Mouse (Mus musculus): ENCODE measurements at regions not wholly inside any gene's neighbourhood (a gene's known extent, or its start where the extent isn't known, plus 50 kb on each side); places are given as distances from the start of the nearest gene placed in this dataset.

DNA sequence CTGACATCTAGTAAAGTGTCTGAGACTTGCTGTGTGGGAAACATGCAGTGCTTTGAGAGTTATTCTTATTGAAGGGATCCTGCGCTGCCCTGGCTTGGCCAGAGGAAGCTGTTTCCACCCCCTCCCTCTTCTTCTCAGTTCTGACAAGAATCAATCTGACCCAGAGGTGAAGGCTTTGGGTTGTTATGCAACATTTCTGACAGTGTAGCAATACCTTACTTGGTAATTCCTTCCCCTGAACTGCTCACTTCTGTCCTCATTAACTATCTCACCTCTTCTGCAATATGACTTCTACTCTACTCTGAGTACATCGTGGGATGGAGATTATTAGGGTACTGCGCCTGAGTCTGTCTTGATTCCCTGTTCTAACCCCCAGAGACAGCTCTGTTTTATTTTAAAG is 586.8 kb upstream of the Nrsn1 start:
- no peak for DNase-seq

- DNase-seq: no peak
These were observed 586.2 kb upstream of the Nrsn1 start for GRCm38 (mm10) chr13:25856549-25856948.

- no peak for DNase-seq
These were observed 577.9 kb upstream of the Nrsn1 start for GRCm38 (mm10) chr13:25848156-25848555.

- no peak for DNase-seq
These were observed 567.9 kb upstream of the Nrsn1 start for GRCm38 (mm10) chr13:25838237-25838636.

GRCm38 (mm10) chr13:25829146-25829924 is 559.0 kb upstream of the Nrsn1 start:
- no peak for DNase-seq

- no peak for DNase-seq
These were observed 538.4 kb upstream of the Nrsn1 start for GRCm38 (mm10) chr13:25808564-25809253.

DNA sequence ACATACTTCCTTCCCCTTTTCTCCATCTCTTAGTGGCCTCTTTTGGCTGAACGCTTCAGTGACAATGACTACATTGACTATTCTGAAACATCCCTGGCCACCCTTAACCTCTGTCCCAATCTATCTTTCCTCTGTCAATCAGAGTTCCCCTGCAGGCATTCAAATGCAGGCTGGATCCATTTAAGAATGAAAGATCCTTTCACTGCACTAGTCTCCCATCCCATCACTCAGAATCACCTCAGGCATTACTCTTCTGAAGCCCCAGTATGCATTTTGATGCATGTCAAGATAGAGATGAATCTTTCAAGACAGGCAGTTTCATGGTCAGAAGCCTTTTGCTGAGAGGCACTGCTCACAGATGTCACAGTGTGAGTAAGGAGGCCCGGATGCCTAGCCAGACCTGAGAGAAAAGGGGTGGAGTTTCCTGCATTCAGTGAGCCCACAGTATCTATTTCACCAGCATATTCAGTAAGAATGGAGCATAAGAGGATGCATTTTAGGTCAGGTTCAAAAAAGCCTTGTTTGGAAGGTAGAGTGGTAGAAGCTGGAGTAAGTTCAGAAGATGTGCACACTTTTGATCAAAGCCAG is 523.0 kb upstream of the Nrsn1 start:
- no peak for DNase-seq

DNA sequence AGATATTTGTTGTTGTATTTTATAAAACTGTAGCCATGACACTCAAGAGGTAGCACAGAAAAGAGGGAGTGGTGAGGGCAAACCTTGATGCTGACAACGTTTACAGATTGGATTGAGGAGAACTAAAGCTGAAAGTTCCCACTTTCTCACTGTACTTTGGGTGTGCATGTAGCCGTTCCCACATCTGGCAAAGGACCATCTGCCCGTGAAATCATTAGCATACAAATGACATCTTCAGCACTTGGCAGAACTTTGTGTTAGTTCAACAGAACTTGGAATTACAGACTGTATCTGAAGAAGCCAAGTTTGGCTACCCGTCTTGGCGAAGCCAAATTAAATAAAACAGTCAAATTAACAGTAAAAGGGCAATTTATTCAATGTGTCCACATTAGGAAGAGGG is 510.9 kb upstream of the Nrsn1 start:
- DNase-seq: peak; percentile 30

- DNase-seq: no peak
These were observed 507.4 kb upstream of the Nrsn1 start for GRCm38 (mm10) chr13:25777706-25778105.

GRCm38 (mm10) chr13:25774586-25775182 is 504.4 kb upstream of the Nrsn1 start:
- no peak for DNase-seq

DNA sequence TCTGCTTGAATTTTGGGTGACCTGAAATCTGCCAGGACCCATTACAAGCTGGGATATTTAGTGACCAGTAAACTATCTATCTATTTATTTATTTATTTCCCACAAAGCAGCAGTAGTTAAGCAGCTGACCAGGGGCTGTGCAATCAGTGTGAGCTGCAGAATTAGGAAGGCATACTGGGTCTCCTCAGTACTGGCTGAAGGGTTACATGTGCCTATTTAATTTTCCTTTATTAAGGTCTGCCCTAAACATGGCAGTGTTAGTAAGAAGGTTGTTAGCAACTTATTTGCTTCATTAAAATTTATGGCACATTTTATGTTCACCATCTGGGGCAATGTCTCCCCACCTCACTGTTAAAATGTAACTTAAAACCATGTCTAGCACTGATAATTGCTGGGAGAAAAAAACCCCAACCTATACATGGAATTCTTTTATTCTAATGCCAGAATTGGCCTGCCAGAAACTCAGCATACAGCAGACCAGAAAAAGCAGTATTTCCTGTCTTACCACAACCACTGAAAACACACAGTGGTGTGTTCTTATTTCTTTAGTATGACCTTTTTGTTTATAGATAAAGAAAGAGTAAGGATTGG is 484.3 kb upstream of the Nrsn1 start:
- DNase-seq: no peak

DNA sequence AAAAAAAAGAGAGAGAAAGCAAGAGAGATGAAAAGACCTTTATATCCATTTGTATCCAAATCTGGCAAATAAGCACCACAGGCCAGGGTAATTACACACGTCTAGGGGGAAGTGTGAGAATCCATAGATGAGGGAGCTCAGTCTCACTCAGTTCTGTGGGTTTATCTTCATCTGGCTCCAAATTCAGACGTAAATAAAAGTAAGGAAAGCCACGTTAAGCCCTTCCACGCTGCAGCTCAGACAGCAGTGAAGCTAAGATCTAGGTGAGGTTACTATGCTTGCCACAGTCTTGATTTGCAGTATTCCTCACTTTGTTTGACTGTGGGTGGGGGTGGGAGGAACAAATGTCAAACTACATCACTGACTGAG is 481.1 kb upstream of the Nrsn1 start:
- DNase-seq: no peak

GRCm38 (mm10) chr13:25750460-25751408 is 480.4 kb upstream of the Nrsn1 start:
- no peak for DNase-seq

- no peak for DNase-seq
These were observed 468.3 kb upstream of the Nrsn1 start for GRCm38 (mm10) chr13:25738601-25739000.

DNA sequence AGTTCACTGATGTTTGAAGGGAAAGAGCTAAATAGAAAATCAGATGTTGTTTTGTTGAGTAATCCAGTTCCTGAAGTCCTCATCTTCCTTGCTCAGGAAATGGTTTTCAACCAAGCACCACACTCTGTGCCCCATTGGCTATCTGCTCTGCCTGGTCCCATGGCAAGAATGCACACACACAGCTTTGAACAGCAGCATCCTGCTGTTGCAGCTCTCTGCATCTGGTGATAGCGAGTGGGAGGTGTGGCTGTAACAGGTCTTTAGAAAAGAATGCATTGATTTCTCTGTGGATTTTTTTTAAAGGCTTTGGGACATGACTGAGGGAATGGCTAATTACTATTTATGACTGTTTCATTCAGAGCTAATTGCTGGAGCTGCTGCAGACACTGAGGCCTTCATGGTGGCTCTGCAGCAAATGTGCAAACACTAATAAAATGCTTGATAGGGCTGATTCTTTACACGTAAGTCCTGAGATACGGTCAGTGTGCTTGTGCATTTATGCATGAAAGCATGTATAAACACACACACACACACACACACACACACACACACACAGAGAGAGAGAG is 459.1 kb upstream of the Nrsn1 start:
- no peak for DNase-seq

DNA sequence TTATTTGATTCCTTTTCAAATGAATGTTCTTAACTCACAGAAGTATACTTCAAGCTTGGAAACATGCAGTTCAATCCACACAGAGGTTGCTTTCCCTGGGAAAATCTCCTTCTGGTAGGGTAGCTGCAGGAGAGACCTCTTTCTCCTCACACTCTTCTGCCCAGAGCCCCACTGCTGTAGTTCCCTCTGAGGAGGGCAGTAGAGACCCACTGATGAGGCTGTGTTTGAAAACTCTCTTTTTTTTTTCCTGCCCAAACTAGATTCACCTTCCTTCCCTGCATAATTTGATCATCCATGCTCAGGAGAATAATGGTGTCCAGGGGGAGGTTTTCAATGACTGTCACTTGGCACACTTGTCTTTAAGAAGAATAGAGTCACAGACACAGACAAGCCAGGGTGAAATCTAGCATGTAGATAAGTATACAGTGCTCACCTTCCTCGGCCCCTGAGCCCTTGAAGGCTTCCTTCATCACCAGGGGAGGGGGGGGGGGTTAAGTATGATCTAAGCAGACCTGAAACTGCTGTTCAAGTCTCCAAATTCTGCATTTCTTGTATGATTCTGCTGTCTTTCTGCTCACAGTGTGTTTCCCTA is 457.3 kb upstream of the Nrsn1 start:
- no peak for DNase-seq

DNA sequence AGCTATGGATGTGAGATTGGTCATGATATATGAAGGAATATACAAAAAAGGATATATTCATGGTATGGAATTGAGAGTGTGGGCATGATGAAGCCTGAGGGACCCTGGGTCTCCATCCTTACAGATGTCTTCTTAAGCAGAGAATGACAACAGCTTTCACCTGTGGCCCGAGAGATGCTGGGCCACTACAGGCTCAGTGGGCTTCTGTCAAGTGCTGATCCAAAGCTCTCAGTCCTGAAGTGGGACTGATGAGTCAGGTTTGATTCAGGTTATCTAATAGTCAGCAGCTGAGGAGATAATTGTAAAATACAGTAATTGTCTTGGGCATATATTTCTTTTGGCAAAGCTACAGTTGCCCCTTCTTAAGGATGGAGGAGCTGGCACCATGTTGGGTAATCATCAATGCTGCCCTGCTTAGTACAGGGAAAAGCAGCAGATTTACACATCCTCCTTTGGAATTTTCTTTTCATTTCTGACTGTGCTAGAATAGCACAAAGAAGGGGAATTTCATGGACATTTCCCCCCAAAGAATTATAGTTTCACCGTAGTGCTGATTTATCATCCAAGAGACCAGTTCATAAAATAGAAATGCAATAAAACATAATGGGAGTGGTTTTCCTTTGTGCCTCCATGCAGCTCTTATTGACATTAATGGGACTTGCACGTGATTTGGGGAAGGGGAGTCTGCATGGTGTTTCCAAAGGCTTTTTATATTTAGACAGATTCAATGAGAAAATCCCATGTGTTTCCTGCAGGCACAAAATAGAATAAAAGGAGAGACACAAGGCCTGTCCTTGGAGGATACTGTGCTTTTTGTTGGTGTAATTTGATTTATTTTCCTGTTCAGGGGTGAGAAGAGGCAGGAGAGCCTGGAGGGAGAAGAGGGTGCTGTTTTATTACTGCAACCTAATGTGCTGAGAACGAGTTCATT is 452.6 kb upstream of the Nrsn1 start:
- DNase-seq: no peak

DNA sequence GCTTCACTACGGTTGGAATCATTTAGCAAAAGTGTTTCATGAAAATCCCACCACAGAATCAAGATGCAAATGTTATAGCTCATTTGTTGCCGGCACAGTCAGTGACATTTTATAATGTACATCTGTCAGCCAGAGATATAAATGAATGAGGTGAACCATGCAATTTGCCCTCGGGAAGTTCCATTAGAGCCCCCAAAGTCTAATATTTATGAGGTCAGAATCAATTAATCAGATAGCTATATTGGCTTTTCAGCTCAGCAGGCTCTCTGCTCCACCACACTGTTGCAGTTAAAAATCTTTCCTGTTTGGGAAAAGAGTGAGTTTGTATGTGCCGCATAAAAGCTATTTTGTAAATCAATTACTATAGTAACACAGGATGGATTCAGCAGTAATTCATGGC is 430.7 kb upstream of the Nrsn1 start:
- no peak for DNase-seq

- DNase-seq: no peak
These were observed 425.7 kb upstream of the Nrsn1 start for GRCm38 (mm10) chr13:25695956-25696355.

DNA sequence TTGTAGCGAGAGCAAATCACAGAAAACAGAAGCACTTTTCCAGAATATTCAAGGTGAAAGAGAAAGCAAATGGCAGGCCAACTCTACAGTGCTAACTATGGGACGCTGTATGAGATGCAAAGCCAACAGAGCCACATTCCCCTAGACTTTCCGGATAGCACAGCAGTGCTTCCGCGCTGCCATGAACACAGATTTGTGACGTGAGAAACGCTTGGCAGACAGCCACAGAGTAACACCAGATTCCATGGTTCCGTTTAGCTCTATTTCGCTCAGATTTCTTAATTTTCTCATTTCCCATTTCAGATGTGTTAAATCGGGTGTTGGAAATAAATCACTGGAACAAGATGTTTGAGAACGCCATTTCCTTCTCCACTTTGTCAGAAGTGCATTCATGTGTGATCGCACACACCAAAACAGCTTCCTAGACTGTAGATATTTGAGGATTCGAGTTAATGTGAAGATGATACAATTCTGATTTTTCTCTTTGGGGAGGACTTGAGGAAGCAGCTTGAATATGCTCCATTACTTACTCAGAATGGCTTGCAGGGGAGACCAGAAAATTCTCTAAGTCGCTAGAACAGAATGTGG is 424.8 kb upstream of the Nrsn1 start:
- no peak for DNase-seq
